Mouse (Mus musculus): ENCODE data around the gene Ccdc27.

Gene Ccdc27

GRCm38 (mm10) chr4:154024729-154025521, 17.6 kb downstream of the Ccdc27 start:
- DNase-seq, result no peak

GRCm38 (mm10) chr4:154023754-154024601, 18.5 kb downstream of the Ccdc27 start:
- DNase-seq, result no peak

- DNase-seq, result no peak
Observed at GRCm38 (mm10) chr4:154022844-154023243, 19.6 kb downstream of the Ccdc27 start.

GRCm38 (mm10) chr4:154022407-154022806, 20.1 kb downstream of the Ccdc27 start:
- no peak for DNase-seq

- peak; percentile 25 for DNase-seq
Observed at GRCm38 (mm10) chr4:154021432-154021831, 21.0 kb downstream of the Ccdc27 start.

- DNase-seq, result peak; percentile 42
Observed at GRCm38 (mm10) chr4:154019571-154019970, 22.9 kb downstream of the Ccdc27 start.

GRCm38 (mm10) chr4:154015476-154015875, 27.0 kb downstream of the Ccdc27 start:
- no peak for DNase-seq

- no peak for DNase-seq
Observed at GRCm38 (mm10) chr4:154012132-154012882, 30.2 kb downstream of the Ccdc27 start.

GRCm38 (mm10) chr4:154011646-154012089, 30.8 kb downstream of the Ccdc27 start, which contains the start of gene Lrrc47:
Gene Lrrc47 (plus strand): TSS chr4:154011731.
- peak; percentile 78 for DNase-seq

- no peak for DNase-seq
Observed at GRCm38 (mm10) chr4:154010907-154011645, 31.4 kb downstream of the Ccdc27 start.

- DNase-seq, result peak; percentile 32
Observed at GRCm38 (mm10) chr4:154007759-154008158, 34.7 kb downstream of the Ccdc27 start.

- no peak for DNase-seq
Observed at GRCm38 (mm10) chr4:154006264-154006663, 36.2 kb downstream of the Ccdc27 start.

- no peak for DNase-seq
Observed at GRCm38 (mm10) chr4:154005488-154005887, 37.0 kb downstream of the Ccdc27 start.

GRCm38 (mm10) chr4:153993505-153993904, 49.0 kb downstream of the Ccdc27 start:
- no peak for DNase-seq

- DNase-seq, result no peak
Observed at GRCm38 (mm10) chr4:153992715-153993114, 49.8 kb downstream of the Ccdc27 start.

GRCm38 (mm10) chr4:153980470-153980869, 62.0 kb downstream of the Ccdc27 start:
- no peak for DNase-seq

GRCm38 (mm10) chr4:153979243-153979642, 63.2 kb downstream of the Ccdc27 start:
- DNase-seq, result no peak
